Comparison of ENCODE assay signal across 9 mouse cellular contexts in genomic region chr9:61479626-61480025, GRCm38 (mm10).
DNase-seq lines count a peak whose midpoint lies in the region; ATAC-seq lines count a peak whose summit lies in the region.
"Had no signal": no experiment of that assay in that cellular context is flagged by ENCODE, and none has a peak within 500 bp of the region (broad histone marks: within the 10 kb centered on the region; RNA-seq: fewer than 3 reads in every experiment).

No protein-coding gene starts in this region.

- no peak for ATAC-seq in erythroblast, adult 5-6 weeks (replicated peaks; ENCODE audit: low FRiP score, poor library complexity, severe bottlenecking)

- peak; percentile 30 for DNase-seq in adrenal gland, postnatal 14 days
- no peak for DNase-seq in adrenal gland, postnatal 4 days (ENCODE audit: low spot score in 2 of 2)
- DNase-seq in 3T3-L1 (ENCODE audit: low read depth, low spot score): peak; percentile 57
- peak; percentile 21 for DNase-seq in adrenal gland, postnatal 25 days
- peak; percentile 27 for DNase-seq in fibroblast of lung, adult 2 months (ENCODE audit: low read depth)
- no peak for DNase-seq in urinary bladder, postnatal 25 days (ENCODE audit: low spot score)
- DNase-seq in kidney, postnatal 4 days: no peak
- DNase-seq: lung, embryonic 14.5 days had no signal

Comparison
In these comparisons a context has a peak if more than half of its experiments do, and no peak if none do; other contexts are left out.
1. DNase-seq: peak in adrenal gland, postnatal 14 days (single experiment), 3T3-L1 (single experiment), adrenal gland, postnatal 25 days (single experiment) and fibroblast of lung, adult 2 months (single experiment); none in adrenal gland, postnatal 4 days (0 of 2), urinary bladder, postnatal 25 days (single experiment) and kidney, postnatal 4 days (0 of 2).